Mouse (Mus musculus): ENCODE data around the gene Prtn3.

The Prtn3 gene

DNA sequence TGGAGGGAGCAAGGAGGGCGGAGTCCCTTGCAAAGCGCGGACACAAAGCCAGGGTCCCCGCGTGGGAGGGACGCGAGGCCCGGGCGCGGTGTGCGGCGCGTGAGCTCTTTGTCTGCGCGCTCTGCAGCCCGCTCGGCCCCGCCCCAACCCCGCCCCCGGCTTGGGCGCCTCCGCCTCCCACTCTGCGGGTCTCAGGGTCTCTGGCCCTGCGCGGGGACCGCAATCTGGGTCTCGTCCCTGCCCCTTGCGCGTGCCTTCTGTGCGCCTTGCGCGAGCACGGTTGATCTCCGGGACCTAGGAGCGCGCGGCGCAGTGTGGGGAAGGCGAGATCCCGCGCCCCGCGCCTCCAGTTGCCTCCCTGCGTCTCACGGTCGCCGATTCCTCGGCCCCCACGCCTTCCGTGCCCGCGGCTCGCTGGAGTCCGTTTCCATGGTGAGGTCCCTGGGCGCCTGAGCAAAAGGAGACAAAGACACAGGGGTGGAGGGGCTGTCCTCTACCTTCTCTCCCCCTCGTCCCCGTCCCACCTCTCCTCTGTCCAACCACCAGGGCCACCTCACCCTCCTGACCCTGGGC lies at the start of gene Prtn3, which contains the start of gene Plppr3:
Gene Prtn3 (plus strand): TSS at position 187 of the 573 bp plus-strand sequence.
Gene Plppr3 (minus strand): TSS at position 345 of the 573 bp plus-strand sequence.
- DNase-seq: no peak

DNA sequence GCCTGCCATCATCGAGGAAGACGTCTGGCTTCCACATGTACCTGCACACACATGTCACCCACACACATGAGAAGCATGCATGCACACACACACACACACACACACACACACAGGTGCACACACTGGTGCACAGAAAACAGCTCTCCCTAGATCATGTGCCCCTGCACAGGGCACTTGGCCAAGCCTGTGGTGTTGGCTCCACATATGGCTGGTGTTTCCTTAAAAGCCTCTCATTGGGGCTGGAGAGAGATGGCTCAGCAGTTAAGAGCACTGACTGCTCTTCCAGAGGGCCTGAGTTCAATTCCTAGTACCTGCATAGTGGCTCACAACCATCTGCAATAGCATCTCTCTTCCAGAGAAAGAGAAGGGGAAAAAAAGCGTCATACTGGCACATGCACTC lies 42.7 kb upstream of the Prtn3 start:
- no peak for DNase-seq

DNA sequence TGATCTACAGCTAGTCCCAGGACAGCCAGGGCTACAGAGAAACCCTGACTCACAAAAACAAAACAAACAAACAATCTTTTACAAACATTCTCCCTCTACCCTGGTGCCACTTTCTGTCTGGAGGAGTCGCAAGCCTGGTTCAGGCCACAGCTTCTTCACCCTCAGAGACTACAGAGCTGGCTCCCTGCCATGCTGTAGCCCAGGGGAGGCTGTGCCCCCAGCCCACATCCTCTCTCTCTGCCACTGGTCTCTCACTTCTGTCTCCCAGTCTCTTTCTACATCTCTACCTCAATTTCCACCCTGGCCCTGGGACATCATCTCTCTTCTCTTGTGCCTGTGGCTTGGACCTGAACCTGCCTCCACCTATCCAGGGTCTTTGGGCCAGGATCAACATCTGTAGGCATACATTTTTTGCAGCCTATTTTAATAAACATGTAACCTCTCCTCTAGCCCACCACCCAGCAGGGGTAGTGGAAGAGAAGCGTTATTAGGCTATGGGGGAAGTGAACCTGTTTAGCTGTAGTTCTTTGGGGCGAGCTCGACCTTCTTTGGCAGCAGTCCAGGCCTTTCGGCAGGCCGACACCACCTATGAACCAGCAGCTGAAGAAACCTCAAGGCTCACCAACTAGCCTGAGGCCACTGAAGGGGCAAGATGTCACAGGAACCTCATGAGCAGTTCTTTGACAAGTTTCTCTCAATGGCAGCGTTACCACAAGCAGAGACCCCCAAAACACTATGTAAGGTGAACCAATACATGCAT lies 42.1 kb upstream of the Prtn3 start:
- DNase-seq: no peak

GRCm38 (mm10) chr10:79832786-79833181 lies 41.5 kb upstream of the Prtn3 start:
- DNase-seq: no peak

GRCm38 (mm10) chr10:79834769-79835398 lies 39.4 kb upstream of the Prtn3 start:
- DNase-seq: peak; percentile 88

DNA sequence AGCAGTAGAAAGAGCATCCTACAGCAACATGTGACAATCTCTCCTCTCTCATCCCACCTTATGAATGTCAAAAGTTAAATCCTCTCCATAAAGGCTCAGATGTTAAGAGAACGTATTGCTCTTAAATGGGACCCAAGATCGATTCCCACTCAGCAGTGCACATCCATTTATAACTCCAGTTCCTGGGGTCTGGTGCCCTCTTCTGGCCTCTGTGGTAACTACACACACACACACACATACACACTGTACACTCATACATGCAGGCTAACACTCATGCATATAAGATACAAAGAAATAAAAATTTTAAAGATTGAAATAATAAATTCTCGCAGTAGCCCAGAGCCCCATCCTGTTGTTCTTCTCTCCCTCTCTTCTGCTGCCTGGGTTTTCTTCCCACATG lies 37.4 kb upstream of the Prtn3 start:
- no peak for DNase-seq

DNA sequence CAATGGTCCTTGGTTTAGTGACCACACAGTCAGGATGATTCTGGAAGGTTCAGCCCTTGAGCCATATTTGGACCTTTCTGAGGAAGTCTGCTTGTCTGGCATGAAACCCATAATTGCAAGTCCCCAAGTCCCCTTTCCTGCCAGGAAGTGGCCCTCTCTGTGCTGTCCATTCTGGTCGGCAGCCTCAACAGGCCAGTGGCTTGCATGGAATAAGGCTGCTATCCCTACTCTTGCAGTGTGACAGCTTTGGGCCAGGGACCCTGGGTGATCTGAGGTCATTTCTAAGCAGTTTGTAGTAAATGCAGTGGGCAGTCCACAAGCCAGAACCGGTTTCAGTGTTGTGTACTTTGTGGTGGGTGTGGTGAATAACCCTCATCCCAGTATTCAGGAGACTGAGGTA lies 36.1 kb upstream of the Prtn3 start:
- DNase-seq: no peak

- DNase-seq: no peak
Measured at GRCm38 (mm10) chr10:79840091-79840490, 34.2 kb upstream of the Prtn3 start.

GRCm38 (mm10) chr10:79840644-79841551 lies 33.4 kb upstream of the Prtn3 start:
- DNase-seq: peak; percentile 74

GRCm38 (mm10) chr10:79842322-79842721 lies 32.0 kb upstream of the Prtn3 start:
- no peak for DNase-seq

DNA sequence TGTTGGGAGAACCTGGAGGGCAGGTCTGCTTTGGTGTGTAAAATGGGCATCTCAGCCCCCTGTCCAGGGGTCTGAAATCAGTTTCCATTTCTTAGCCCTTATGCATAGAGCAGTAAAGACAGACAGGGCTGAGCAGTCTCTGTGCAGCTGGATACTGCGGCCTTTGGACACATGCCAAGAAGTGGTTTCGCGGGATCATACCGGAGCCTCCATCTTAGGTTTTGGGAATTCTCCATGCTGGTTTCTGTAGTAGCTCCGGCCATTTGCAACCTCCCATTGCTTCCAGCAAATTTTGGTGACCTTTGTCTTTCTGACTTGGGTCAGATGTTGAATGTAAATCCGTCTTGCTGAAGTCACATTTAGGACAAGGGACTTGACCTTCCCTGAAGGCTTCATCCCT lies 30.8 kb upstream of the Prtn3 start:
- DNase-seq: no peak

DNA sequence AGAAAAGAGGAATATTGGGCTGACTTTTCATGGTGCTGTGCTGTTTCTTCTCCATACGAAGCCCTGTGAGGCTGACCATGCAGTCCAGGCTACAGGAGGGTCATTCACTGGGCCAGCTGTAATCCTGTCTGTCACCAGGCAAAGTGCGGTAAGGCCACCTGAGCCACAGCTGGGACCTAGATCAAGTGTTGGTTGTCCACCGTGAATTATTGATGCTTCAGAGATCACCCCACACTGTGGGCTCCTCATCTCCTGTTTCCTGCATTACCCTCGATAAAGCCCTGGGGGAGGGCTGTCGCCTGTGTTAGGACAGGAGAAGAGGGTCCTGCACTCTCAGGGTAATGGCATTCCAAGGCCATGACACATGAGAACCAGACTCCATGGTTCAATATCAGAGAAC lies 27.7 kb upstream of the Prtn3 start:
- DNase-seq: no peak

DNA sequence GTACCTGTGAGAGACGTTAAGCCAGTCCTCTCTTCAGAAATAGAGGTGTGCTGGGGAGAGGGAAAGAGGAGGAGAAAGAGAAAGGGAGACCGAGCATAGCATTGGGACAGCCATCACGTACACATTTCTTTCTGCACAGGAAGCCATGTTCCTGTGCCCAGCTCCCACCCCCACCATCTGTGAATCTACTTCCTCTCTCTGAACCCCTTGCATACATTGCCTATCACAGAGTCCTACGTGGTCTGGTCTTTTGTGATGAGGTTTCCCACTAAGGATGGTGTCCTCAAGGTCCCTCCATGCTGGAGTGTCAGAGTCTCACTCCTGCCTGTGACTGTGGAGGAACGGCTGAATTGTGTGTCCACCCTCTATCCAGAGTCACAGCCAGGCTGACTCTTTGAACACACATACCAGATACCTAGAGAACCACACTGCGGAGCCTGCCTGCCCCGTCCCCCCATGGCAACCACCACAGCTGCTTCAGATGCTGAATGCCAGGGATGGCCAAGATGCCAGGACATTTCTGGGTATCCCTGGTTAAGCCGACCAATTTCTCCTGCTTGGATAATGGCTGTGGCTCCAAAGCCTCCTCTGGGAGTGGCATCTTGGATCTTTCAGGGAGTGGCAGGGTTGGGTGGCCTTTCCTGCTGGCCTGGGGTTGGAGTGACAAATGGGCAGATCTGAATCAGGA lies 24.2 kb upstream of the Prtn3 start:
- DNase-seq: no peak

DNA sequence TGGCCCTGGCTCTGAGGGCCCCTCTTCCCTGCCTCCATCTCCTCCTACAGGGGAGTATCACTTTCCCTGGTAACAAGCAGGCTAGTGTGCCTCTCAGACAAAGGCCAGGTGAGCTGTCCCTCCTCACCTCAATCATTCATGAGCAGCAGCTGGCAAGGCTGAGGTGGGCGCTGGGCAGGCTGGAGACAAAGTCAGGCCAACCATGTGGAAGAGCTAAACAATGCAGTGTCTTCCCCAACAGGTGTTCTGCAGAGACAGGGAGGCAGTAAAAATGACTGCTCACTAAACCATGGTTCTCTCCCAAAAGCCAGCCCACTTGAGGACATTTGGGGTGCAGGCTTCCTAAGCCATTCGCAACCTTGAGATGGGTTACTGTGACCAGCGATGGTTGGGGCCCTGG lies 22.6 kb upstream of the Prtn3 start:
- DNase-seq: no peak

GRCm38 (mm10) chr10:79852107-79852789 lies 22.0 kb upstream of the Prtn3 start:
- peak; percentile 58 for DNase-seq

DNA sequence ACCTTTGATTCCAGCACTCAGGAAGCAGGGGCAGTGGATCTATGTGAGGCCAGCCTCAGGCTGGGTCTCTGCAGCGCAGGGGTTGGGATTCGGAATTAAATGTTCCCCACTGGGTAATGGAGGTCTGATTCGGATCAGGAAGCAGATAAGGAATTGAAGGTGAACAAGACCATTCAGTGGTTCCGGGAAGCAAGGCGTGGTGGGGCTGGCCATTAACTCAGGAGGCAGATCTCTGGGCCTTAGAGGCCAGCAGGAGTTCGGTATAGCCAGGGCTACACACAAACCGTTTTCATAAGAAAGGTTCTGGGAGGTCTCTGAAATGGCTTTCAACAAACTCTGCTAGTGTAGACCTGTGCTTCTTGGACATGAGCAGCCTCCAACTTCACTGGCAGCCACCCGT lies 21.4 kb upstream of the Prtn3 start:
- no peak for DNase-seq

GRCm38 (mm10) chr10:79853392-79853791 lies 20.9 kb upstream of the Prtn3 start:
- DNase-seq: peak; percentile 98

- peak; percentile 99 for DNase-seq
Measured at GRCm38 (mm10) chr10:79853860-79854795, 20.1 kb upstream of the Prtn3 start, which contains the start of gene Ptbp1. Gene Ptbp1 (plus strand): TSS chr10:79854427.

- peak; percentile 74 for DNase-seq
Measured at GRCm38 (mm10) chr10:79854801-79855541, 19.3 kb upstream of the Prtn3 start.

All from lung, postnatal 14 days (tissue).